Mouse (Mus musculus): ENCODE measurements around the gene Svbp.

The Svbp gene

GRCm38 (mm10) chr4:119190618-119191017 is 4.5 kb upstream of the Svbp start:
- DNase-seq (ENCODE audit: low spot score in 2 of 2) = no peak

GRCm38 (mm10) chr4:119191273-119191672 is 3.8 kb upstream of the Svbp start:
- DNase-seq (ENCODE audit: low spot score in 2 of 2) = no peak

- no peak for DNase-seq (ENCODE audit: low spot score in 2 of 2)
Observed at GRCm38 (mm10) chr4:119192757-119193156, 2.3 kb upstream of the Svbp start.

GRCm38 (mm10) chr4:119195582-119196320 is 645 bp downstream of the Svbp start:
- no peak for DNase-seq (ENCODE audit: low spot score in 2 of 2)

- no peak for DNase-seq (ENCODE audit: low spot score in 2 of 2)
Observed at GRCm38 (mm10) chr4:119198105-119198504, 3.0 kb downstream of the Svbp start.

GRCm38 (mm10) chr4:119204672-119205071 is 9.6 kb downstream of the Svbp start:
- peak; percentile 60 to 67 for DNase-seq (ENCODE audit: low spot score in 2 of 2)

GRCm38 (mm10) chr4:119216667-119217066 is 21.6 kb downstream of the Svbp start:
- DNase-seq (ENCODE audit: low spot score in 2 of 2) = no peak

- no peak for DNase-seq (ENCODE audit: low spot score in 2 of 2)
Observed at GRCm38 (mm10) chr4:119218169-119218568, 23.1 kb downstream of the Svbp start, which contains the start of gene Tmem269. Gene Tmem269, minus strand, starts transcription at chr4:119218217.

- DNase-seq (ENCODE audit: low spot score in 2 of 2) = peak; percentile 52 to 59
Observed at GRCm38 (mm10) chr4:119223696-119224095, 28.6 kb downstream of the Svbp start.

- DNase-seq (ENCODE audit: low spot score in 2 of 2) = no peak
Observed at GRCm38 (mm10) chr4:119224534-119224933, 29.4 kb downstream of the Svbp start.

GRCm38 (mm10) chr4:119225719-119226118 is 30.6 kb downstream of the Svbp start:
- no peak for DNase-seq (ENCODE audit: low spot score in 2 of 2)

GRCm38 (mm10) chr4:119226751-119227150 is 31.6 kb downstream of the Svbp start:
- DNase-seq (ENCODE audit: low spot score in 2 of 2) = no peak

- DNase-seq (ENCODE audit: low spot score in 2 of 2) = peak; percentile 99
Observed at GRCm38 (mm10) chr4:119232410-119233255, 37.5 kb downstream of the Svbp start, which contains the start of the genes AU022252 and P3h1. Gene AU022252, minus strand, starts transcription at chr4:119232712. Gene P3h1, plus strand, starts transcription at chr4:119232915.

- peak; percentile 60 to 65 for DNase-seq (ENCODE audit: low spot score in 2 of 2)
Observed at GRCm38 (mm10) chr4:119233256-119233901, 38.3 kb downstream of the Svbp start.

- no peak for DNase-seq (ENCODE audit: low spot score in 2 of 2)
Observed at GRCm38 (mm10) chr4:119234348-119234747, 39.2 kb downstream of the Svbp start.

GRCm38 (mm10) chr4:119238661-119239060 is 43.6 kb downstream of the Svbp start:
- DNase-seq (ENCODE audit: low spot score in 2 of 2) = no peak

GRCm38 (mm10) chr4:119239181-119239682 is 44.1 kb downstream of the Svbp start:
- DNase-seq (ENCODE audit: low spot score in 2 of 2) = peak; percentile 40 to 61

GRCm38 (mm10) chr4:119241664-119242063 is 46.6 kb downstream of the Svbp start:
- peak; percentile 63 to 68 for DNase-seq (ENCODE audit: low spot score in 2 of 2)

GRCm38 (mm10) chr4:119242571-119242970 is 47.5 kb downstream of the Svbp start:
- no peak for DNase-seq (ENCODE audit: low spot score in 2 of 2)

GRCm38 (mm10) chr4:119244468-119245240 is 49.5 kb downstream of the Svbp start:
- DNase-seq (ENCODE audit: low spot score in 2 of 2) = peak; percentile 74 to 75

GRCm38 (mm10) chr4:119245556-119245955 is 50.5 kb downstream of the Svbp start:
- peak; percentile 67 to 71 for DNase-seq (ENCODE audit: low spot score in 2 of 2)

Measured in right cerebral cortex, adult 2 months (tissue).